Mouse (Mus musculus) embryonic facial prominence, embryonic 12.5 days (tissue): ENCODE measurements around the gene Snrnp35. TPM values are rescaled to one million over a fixed set of nuclear protein-coding genes. Genes with fewer than 3 reads are reported as not detected.
A peak's percentile ranks its signal among the peaks of the same experiment; 100 is the strongest.
"Not testable (repeated sequence)": the region's sequence is repeated elsewhere in the genome, so short reads cannot be mapped to it uniquely, and the experiment has no call there.

ENCODE experiments used
- ATAC-seq: fragments of 200-750 bp; cut with Nextera tagmentation; 2 replicates; pipeline ENCODE4 v1.8.0; 2017; ENCODE audit not compliant: insufficient number of reproducible peaks, insufficient read depth, low FRiP score, low TSS enrichment
- H3K27ac ChIP-seq: fragments of 300-500 bp; sonication (generic); 2 replicates; pipeline ENCODE4 v1.5.1; 2016; ENCODE audit warnings: mild to moderate bottlenecking
- H3K27me3 ChIP-seq: fragments of 300-500 bp; sonication (generic); 2 replicates; pipeline ENCODE4 v1.6.1; 2016; ENCODE audit warnings: mild to moderate bottlenecking, moderate library complexity
- H3K36me3 ChIP-seq: fragments of 300-500 bp; sonication (generic); 2 replicates; pipeline ENCODE4 v1.6.1; 2016; ENCODE audit warnings: mild to moderate bottlenecking
- H3K4me1 ChIP-seq: fragments of 300-500 bp; sonication (generic); 2 replicates; pipeline ENCODE4 v1.6.1; 2016
- H3K4me2 ChIP-seq: fragments of 300-500 bp; sonication (generic); replicated peaks from 2 replicates; pipeline ENCODE4 v1.6.1; 2016; ENCODE audit warnings: mild to moderate bottlenecking, moderate library complexity
- H3K4me3 ChIP-seq: fragments of 300-500 bp; sonication (generic); 2 replicates; pipeline ENCODE4 v1.5.1; 2016; ENCODE audit warnings: mild to moderate bottlenecking
- H3K9ac ChIP-seq: fragments of 300-500 bp; sonication (generic); 2 replicates; pipeline ENCODE4 v1.6.1; 2016; ENCODE audit warnings: mild to moderate bottlenecking, moderate library complexity
- H3K9me3 ChIP-seq: fragments of 300-500 bp; sonication (generic); 2 replicates; pipeline ENCODE4 v1.6.1; 2016; ENCODE audit warnings: mild to moderate bottlenecking, moderate library complexity
- WGBS: fragments of 180-500 bp; shearing (Covaris S2); methylation state at CpG from one replicate; pipeline ENCODE4 v1.1.7; 2016; 5-methylcytosine and 5-hydroxymethylcytosine counted together
- polyA plus RNA-seq: library from polyadenylated mRNA; unstranded; fragments of >200 nt; fragmentation: Nextera tagmentation; extraction: Ambion mirVana; gene quantifications from 2 replicates; pipeline ENCODE4 v1.2.1, GENCODE M21; 2016

The Snrnp35 gene
- polyA plus RNA-seq, 1 experiment from 2014 or later: 27.2 TPM

GRCm38 (mm10) chr5:124449494-124449893 lies 33.4 kb upstream of the Snrnp35 start:
- Histone ChIP-seq H3K27ac (peak overlapping the region; percentile 48; the same call in 1 of the 2 replicates), H3K4me1 (peaks cover 41% of the 10 kb centered on the region), H3K4me2 (0 out of 2 replicates have a peak overlapping the region, but pooled peaks have one; percentile 7), H3K4me3 (0 out of 2 replicates have a peak overlapping the region, but pooled peaks have one; percentile 4), H3K9me3 (no peaks in the 10 kb centered on the region), H3K27me3 (no peaks in the 10 kb centered on the region), H3K36me3 (peaks cover 69% of the 10 kb centered on the region), H3K9ac (no peak overlapping the region)
- 58% methylated on average over 6 of the region's 6 CpGs for WGBS
- ATAC-seq: no peak

GRCm38 (mm10) chr5:124450051-124450450 lies 32.9 kb upstream of the Snrnp35 start:
- H3K27me3 ChIP-seq: no peaks in the 10 kb centered on the region
- no peak overlapping the region for H3K4me3 ChIP-seq
- H3K4me1 ChIP-seq: peaks cover 36% of the 10 kb centered on the region
- WGBS: 86% methylated on average over 7 of the region's 7 CpGs
- no peak for ATAC-seq
- no peak overlapping the region; the same call in 1 of the 2 replicates for H3K27ac ChIP-seq
- no peak overlapping the region for H3K9ac ChIP-seq
- H3K9me3 ChIP-seq: no peaks in the 10 kb centered on the region
- H3K36me3 ChIP-seq: peaks cover 75% of the 10 kb centered on the region
- H3K4me2 ChIP-seq: no peak overlapping the region

GRCm38 (mm10) chr5:124450641-124451340 lies 32.1 kb upstream of the Snrnp35 start:
- WGBS: 77% methylated on average over 16 of the region's 16 CpGs
- peaks cover 80% of the 10 kb centered on the region for H3K36me3 ChIP-seq
- no peak overlapping the region for H3K4me3 ChIP-seq

GRCm38 (mm10) chr5:124452494-124453228 lies 30.3 kb upstream of the Snrnp35 start:
- Histone ChIP-seq H3K4me1 (peaks cover 23% of the 10 kb centered on the region), H3K27me3 (no peaks in the 10 kb centered on the region), H3K4me3 (no peak overlapping the region), H3K36me3 (peaks cover 92% of the 10 kb centered on the region), H3K4me2 (no peak overlapping the region), H3K27ac (no peak overlapping the region), H3K9me3 (no peaks in the 10 kb centered on the region), H3K9ac (no peak overlapping the region; the same call in 1 of the 2 replicates)
- no peak for ATAC-seq
- 82% methylated on average over 15 of the region's 15 CpGs for WGBS

More at GRCm38 (mm10) chr5:124450641-124451340, 32.1 kb upstream of the Snrnp35 start:
- Histone ChIP-seq H3K9ac (no peak overlapping the region), H3K9me3 (no peaks in the 10 kb centered on the region), H3K4me1 (peaks cover 36% of the 10 kb centered on the region), H3K4me2 (no peak overlapping the region), H3K27me3 (no peaks in the 10 kb centered on the region), H3K27ac (no peak overlapping the region)
- ATAC-seq: no peak

DNA sequence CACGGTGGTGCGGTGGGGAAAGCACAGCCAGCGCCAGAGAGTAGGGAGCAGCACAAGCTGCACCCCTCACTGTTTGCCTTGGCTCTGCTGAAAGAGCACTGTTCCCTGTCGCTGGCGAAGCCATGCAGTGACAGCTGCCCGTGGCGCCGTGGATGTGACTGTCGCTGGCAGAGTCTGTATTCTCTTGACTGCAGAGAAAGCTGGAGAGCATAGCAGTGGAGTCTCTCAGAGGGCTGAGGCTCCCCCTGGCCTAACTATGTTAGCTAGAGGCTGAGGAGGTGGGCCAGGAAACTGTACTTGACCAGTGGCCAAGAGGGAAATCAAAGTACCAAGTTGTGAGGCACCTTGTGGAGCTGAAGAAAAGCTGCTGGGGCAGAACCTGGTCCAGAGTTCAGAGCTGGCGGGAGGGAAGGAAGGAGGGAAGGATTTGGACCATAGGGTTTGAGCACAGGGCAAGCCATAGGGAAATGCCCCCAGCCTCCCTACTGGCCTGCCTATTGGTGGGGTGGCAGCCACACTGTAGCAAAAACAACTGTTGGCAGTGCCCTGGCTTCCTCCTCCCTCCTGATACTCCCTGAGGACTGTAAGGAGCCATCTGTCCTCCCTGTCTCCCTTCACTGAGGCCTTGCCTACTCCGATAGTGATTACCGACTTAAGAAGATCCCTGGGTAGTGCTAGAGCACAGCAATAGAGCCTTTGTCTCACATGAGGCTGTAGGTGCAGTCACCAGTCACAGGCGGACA lies 29.4 kb upstream of the Snrnp35 start:
- H3K9ac ChIP-seq: no peak overlapping the region; the same call in 1 of the 2 replicates
- no peak overlapping the region for H3K4me2 ChIP-seq
- H3K9me3 ChIP-seq: no peaks in the 10 kb centered on the region
- H3K27ac ChIP-seq: 0 out of 2 replicates have a peak overlapping the region, but pooled peaks have one; percentile 23
- 85% methylated on average over 13 of the region's 13 CpGs for WGBS
- ATAC-seq: no peak
- peaks cover 91% of the 10 kb centered on the region for H3K36me3 ChIP-seq
- H3K4me1 ChIP-seq: peaks cover 17% of the 10 kb centered on the region; the same call in 1 of the 2 replicates
- no peak overlapping the region for H3K4me3 ChIP-seq
- H3K27me3 ChIP-seq: no peaks in the 10 kb centered on the region

DNA sequence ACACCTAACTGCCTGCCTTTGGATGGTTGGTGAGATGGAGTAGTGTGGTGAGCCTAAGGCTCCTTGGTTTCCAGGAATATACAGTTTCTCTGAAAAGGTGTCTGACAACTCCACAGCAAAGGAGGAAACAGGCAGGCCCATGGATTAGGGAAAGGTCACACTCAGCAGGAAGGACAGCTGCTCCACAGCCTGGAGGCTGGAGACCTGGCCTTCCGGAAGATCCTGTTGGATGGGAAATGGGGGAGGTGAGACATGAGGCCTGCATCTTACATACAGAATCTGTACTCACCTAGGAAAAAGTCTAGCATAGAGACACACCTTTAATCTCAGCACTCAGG lies 28.9 kb upstream of the Snrnp35 start:
- Histone ChIP-seq H3K9me3 (no peaks in the 10 kb centered on the region), H3K36me3 (peaks cover 91% of the 10 kb centered on the region), H3K4me2 (no peak overlapping the region), H3K9ac (no peak overlapping the region), H3K4me1 (peaks cover 11% of the 10 kb centered on the region; the same call in 1 of the 2 replicates), H3K27ac (no peak overlapping the region), H3K27me3 (no peaks in the 10 kb centered on the region), H3K4me3 (no peak overlapping the region)
- ATAC-seq: no peak
- WGBS: 79% methylated on average over 1 of the region's 1 CpGs

GRCm38 (mm10) chr5:124456762-124457161 lies 26.2 kb upstream of the Snrnp35 start:
- ATAC-seq: no peak
- H3K36me3 ChIP-seq: peaks cover 89% of the 10 kb centered on the region
- no peaks in the 10 kb centered on the region for H3K4me1 ChIP-seq
- 93% methylated on average over 6 of the region's 6 CpGs for WGBS
- no peaks in the 10 kb centered on the region for H3K27me3 ChIP-seq
- H3K27ac ChIP-seq: no peak overlapping the region
- no peak overlapping the region for H3K4me3 ChIP-seq
- H3K4me2 ChIP-seq: no peak overlapping the region
- H3K9me3 ChIP-seq: no peaks in the 10 kb centered on the region
- no peak overlapping the region for H3K9ac ChIP-seq

- H3K4me2 ChIP-seq, H3K4me1 ChIP-seq, H3K9ac ChIP-seq, ATAC-seq, H3K27me3 ChIP-seq, H3K4me3 ChIP-seq, H3K9me3 ChIP-seq, H3K27ac ChIP-seq: not testable (repeated sequence)
- WGBS: 91% methylated on average over 14 of the region's 14 CpGs
- H3K36me3 ChIP-seq: peaks cover 82% of the 10 kb centered on the region
Observed at GRCm38 (mm10) chr5:124460922-124461321, 22.0 kb upstream of the Snrnp35 start.

- Histone ChIP-seq H3K36me3 (peaks cover 79% of the 10 kb centered on the region), H3K27me3 (no peaks in the 10 kb centered on the region)
Observed at GRCm38 (mm10) chr5:124462297-124463025, 20.5 kb upstream of the Snrnp35 start.

DNA sequence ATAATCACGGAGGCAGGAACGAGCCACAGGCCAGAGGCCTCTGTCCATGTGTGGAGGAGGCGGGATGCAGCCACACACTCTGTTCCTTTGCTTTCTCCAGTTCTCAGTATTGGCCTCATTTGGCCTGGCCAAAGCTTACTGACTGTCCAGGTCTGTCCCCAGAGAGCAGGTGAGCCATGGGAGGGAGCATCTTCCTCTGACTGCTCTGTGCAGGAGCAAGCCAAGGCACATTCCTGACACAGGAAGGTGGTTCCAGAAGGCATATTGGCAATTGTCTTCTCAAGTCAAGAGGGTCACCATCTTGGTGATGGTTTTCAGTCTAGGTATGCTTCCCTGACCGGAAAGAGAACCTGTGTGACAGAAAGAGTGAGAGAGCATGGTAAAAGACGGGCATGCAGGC lies 19.5 kb upstream of the Snrnp35 start:
- Histone ChIP-seq H3K4me1 (no peaks in the 10 kb centered on the region), H3K4me3 (no peak overlapping the region), H3K4me2 (no peak overlapping the region), H3K9me3 (no peaks in the 10 kb centered on the region), H3K36me3 (peaks cover 73% of the 10 kb centered on the region), H3K9ac (no peak overlapping the region), H3K27ac (no peak overlapping the region), H3K27me3 (no peaks in the 10 kb centered on the region)
- 85% methylated on average over 5 of the region's 5 CpGs for WGBS
- ATAC-seq: no peak

More at GRCm38 (mm10) chr5:124462297-124463025, 20.5 kb upstream of the Snrnp35 start:
- ATAC-seq: no peak
- 86% methylated on average over 8 of the region's 8 CpGs for WGBS
- Histone ChIP-seq H3K9me3 (no peaks in the 10 kb centered on the region), H3K4me3 (no peak overlapping the region), H3K9ac (no peak overlapping the region), H3K27ac (no peak overlapping the region), H3K4me1 (no peaks in the 10 kb centered on the region), H3K4me2 (no peak overlapping the region)

- H3K4me2 ChIP-seq: no peak overlapping the region
- no peak overlapping the region for H3K27ac ChIP-seq
- H3K9me3 ChIP-seq: no peaks in the 10 kb centered on the region
- H3K36me3 ChIP-seq: peaks cover 70% of the 10 kb centered on the region
- H3K4me1 ChIP-seq: no peaks in the 10 kb centered on the region
- no peak overlapping the region for H3K9ac ChIP-seq
- H3K4me3 ChIP-seq: no peak overlapping the region
- H3K27me3 ChIP-seq: no peaks in the 10 kb centered on the region
- no peak for ATAC-seq
Observed at GRCm38 (mm10) chr5:124464905-124465304, 18.0 kb upstream of the Snrnp35 start.
